Mouse (Mus musculus): Measurements from ENCODE around the gene Usp45. TPM values are rescaled to one million over a fixed set of nuclear protein-coding genes. Genes with fewer than 3 reads are reported as not detected.

Gene Usp45
- polyA plus RNA-seq, 1 experiment, result 19.8 TPM

GRCm38 (mm10) chr4:21761416-21762160 is 5.4 kb upstream of the Usp45 start:
- no peak overlapping the region for H3K27ac ChIP-seq (ENCODE audit: insufficient read depth, low read length)
- no peak for TF ChIP-seq CTCF (IDR thresholded peaks at IDR 0.05; ENCODE audit: extremely low read depth, insufficient read depth, low read length)
- no peak for TF ChIP-seq POLR2A (IDR thresholded peaks at IDR 0.05; ENCODE audit: extremely low read depth, insufficient read depth, low read length)
- H3K4me3 ChIP-seq (ENCODE audit: insufficient read depth, low read length), result no peak overlapping the region
- no peaks in the 10 kb centered on the region; the same call in 1 of the 2 replicates for H3K4me1 ChIP-seq (ENCODE audit: control insufficient read depth, insufficient read depth, low read length)

GRCm38 (mm10) chr4:21763827-21764226 is 3.1 kb upstream of the Usp45 start:
- Histone ChIP-seq H3K4me3 (ENCODE audit: insufficient read depth, low read length) (no peak overlapping the region), H3K4me1 (ENCODE audit: control insufficient read depth, insufficient read depth, low read length) (no peaks in the 10 kb centered on the region; the same call in 1 of the 2 replicates)
- TF ChIP-seq POLR2A (IDR thresholded peaks at IDR 0.05; ENCODE audit: extremely low read depth, insufficient read depth, low read length), result no peak
- no peak for TF ChIP-seq CTCF (IDR thresholded peaks at IDR 0.05; ENCODE audit: extremely low read depth, insufficient read depth, low read length)

GRCm38 (mm10) chr4:21766171-21766862 is 639 bp upstream of the Usp45 start:
- no peaks in the 10 kb centered on the region; the same call in 1 of the 2 replicates for H3K4me1 ChIP-seq (ENCODE audit: control insufficient read depth, insufficient read depth, low read length)
- H3K27ac ChIP-seq (ENCODE audit: insufficient read depth, low read length), result peak overlapping the region; percentile 1; the same call in 1 of the 2 replicates
- H3K4me3 ChIP-seq (ENCODE audit: insufficient read depth, low read length), result peak overlapping the region; percentile 67
- TF ChIP-seq POLR2A (IDR thresholded peaks at IDR 0.05; ENCODE audit: extremely low read depth, insufficient read depth, low read length) (no peak), CTCF (IDR thresholded peaks at IDR 0.05; ENCODE audit: extremely low read depth, insufficient read depth, low read length) (no peak)

More at GRCm38 (mm10) chr4:21763827-21764226, 3.1 kb upstream of the Usp45 start:
- H3K27ac ChIP-seq (ENCODE audit: insufficient read depth, low read length), result no peak overlapping the region

GRCm38 (mm10) chr4:21771064-21771463 is 4.1 kb downstream of the Usp45 start:
- Histone ChIP-seq H3K27ac (ENCODE audit: insufficient read depth, low read length) (no peak overlapping the region), H3K4me1 (ENCODE audit: control insufficient read depth, insufficient read depth, low read length) (no peaks in the 10 kb centered on the region; the same call in 1 of the 2 replicates)
- TF ChIP-seq POLR2A (IDR thresholded peaks at IDR 0.05; ENCODE audit: extremely low read depth, insufficient read depth, low read length) (no peak), CTCF (IDR thresholded peaks at IDR 0.05; ENCODE audit: extremely low read depth, insufficient read depth, low read length) (no peak)

GRCm38 (mm10) chr4:21772306-21772705 is 5.3 kb downstream of the Usp45 start:
- no peak overlapping the region for H3K4me3 ChIP-seq (ENCODE audit: insufficient read depth, low read length)
- no peaks in the 10 kb centered on the region; the same call in 1 of the 2 replicates for H3K4me1 ChIP-seq (ENCODE audit: control insufficient read depth, insufficient read depth, low read length)
- TF ChIP-seq CTCF (IDR thresholded peaks at IDR 0.05; ENCODE audit: extremely low read depth, insufficient read depth, low read length), result no peak
- no peak overlapping the region for H3K27ac ChIP-seq (ENCODE audit: insufficient read depth, low read length)

More at GRCm38 (mm10) chr4:21771064-21771463, 4.1 kb downstream of the Usp45 start:
- no peak overlapping the region for H3K4me3 ChIP-seq (ENCODE audit: insufficient read depth, low read length)

- no peak overlapping the region for H3K27ac ChIP-seq (ENCODE audit: insufficient read depth, low read length)
- H3K4me1 ChIP-seq (ENCODE audit: control insufficient read depth, insufficient read depth, low read length), result no peaks in the 10 kb centered on the region; the same call in 1 of the 2 replicates
- no peak for TF ChIP-seq CTCF (IDR thresholded peaks at IDR 0.05; ENCODE audit: extremely low read depth, insufficient read depth, low read length)
- TF ChIP-seq POLR2A (IDR thresholded peaks at IDR 0.05; ENCODE audit: extremely low read depth, insufficient read depth, low read length), result peak; percentile 79
- H3K4me3 ChIP-seq (ENCODE audit: insufficient read depth, low read length), result peak overlapping the region; percentile 96
These were observed 9.4 kb downstream of the Usp45 start for GRCm38 (mm10) chr4:21776091-21776945.

- Histone ChIP-seq H3K27ac (ENCODE audit: insufficient read depth, low read length) (no peak overlapping the region), H3K4me1 (ENCODE audit: control insufficient read depth, insufficient read depth, low read length) (no peaks in the 10 kb centered on the region; the same call in 1 of the 2 replicates), H3K4me3 (ENCODE audit: insufficient read depth, low read length) (peak overlapping the region; percentile 96)
- TF ChIP-seq POLR2A (IDR thresholded peaks at IDR 0.05; ENCODE audit: extremely low read depth, insufficient read depth, low read length), result no peak
- no peak for TF ChIP-seq CTCF (IDR thresholded peaks at IDR 0.05; ENCODE audit: extremely low read depth, insufficient read depth, low read length)
These were observed 9.9 kb downstream of the Usp45 start for GRCm38 (mm10) chr4:21776946-21777265.

GRCm38 (mm10) chr4:21780816-21781726 is 14.1 kb downstream of the Usp45 start:
- Histone ChIP-seq H3K27ac (ENCODE audit: insufficient read depth, low read length) (no peak overlapping the region), H3K4me1 (ENCODE audit: control insufficient read depth, insufficient read depth, low read length) (no peaks in the 10 kb centered on the region; the same call in 1 of the 2 replicates)
- TF ChIP-seq CTCF (IDR thresholded peaks at IDR 0.05; ENCODE audit: extremely low read depth, insufficient read depth, low read length) (no peak), POLR2A (IDR thresholded peaks at IDR 0.05; ENCODE audit: extremely low read depth, insufficient read depth, low read length) (no peak)

More at GRCm38 (mm10) chr4:21780816-21781726, 14.1 kb downstream of the Usp45 start:
- no peak overlapping the region for H3K4me3 ChIP-seq (ENCODE audit: insufficient read depth, low read length)
